Mouse (Mus musculus): ENCODE results near the gene Tnni1. TPM values are rescaled to one million over a fixed set of nuclear protein-coding genes. Genes with fewer than 3 reads are reported as not detected.
A peak's percentile ranks its signal among the peaks of the same experiment; 100 is the strongest.

The Tnni1 gene
- polyA plus RNA-seq (2015; fragmentation: Nextera tagmentation; extraction: Ambion mirVana), result 28.9 and 33.8 TPM in 2 replicates

- Histone ChIP-seq H3K9me3 (no peaks in the 10 kb centered on the region), H3K36me3 (no peaks in the 10 kb centered on the region), H3K4me3 (no peak within 1 kb of the TSS), H3K4me2 (peak within 1 kb of the TSS; percentile 38), H3K4me1 (peaks cover 23% of the 10 kb centered on the region), H3K9ac (peak within 1 kb of the TSS; percentile 36; the same call in 1 of the 2 replicates), H3K27ac (peak within 1 kb of the TSS; percentile 68), H3K27me3 (no peaks in the 10 kb centered on the region)
- ATAC-seq (ENCODE audit: insufficient number of reproducible peaks, insufficient read depth, low FRiP score, low TSS enrichment, low read depth), result peak; percentile 65
- WGBS, result 12% methylated on average over 22 of the region's 22 CpGs
Observed at GRCm38 (mm10) chr1:135778780-135779535, at the start of gene Tnni1. Gene Tnni1, plus strand, starts transcription at chr1:135779434.

- H3K27ac ChIP-seq, result peak overlapping the region; percentile 80
- H3K9ac ChIP-seq, result peak overlapping the region; percentile 84
- H3K9me3 ChIP-seq, result no peaks in the 10 kb centered on the region
- WGBS, result 14% methylated on average over 4 of the region's 4 CpGs
- H3K4me1 ChIP-seq, result peaks cover 65% of the 10 kb centered on the region
- no peaks in the 10 kb centered on the region for H3K36me3 ChIP-seq
- H3K27me3 ChIP-seq, result no peaks in the 10 kb centered on the region
- peak overlapping the region; percentile 64 for H3K4me3 ChIP-seq
- H3K4me2 ChIP-seq, result peak overlapping the region; percentile 83
- no peak for ATAC-seq (ENCODE audit: insufficient number of reproducible peaks, insufficient read depth, low FRiP score, low TSS enrichment, low read depth)
Observed at GRCm38 (mm10) chr1:135729821-135730220, 49.4 kb upstream of the Tnni1 start.

GRCm38 (mm10) chr1:135730296-135730695, 48.9 kb upstream of the Tnni1 start:
- Histone ChIP-seq H3K36me3 (no peaks in the 10 kb centered on the region), H3K27ac (peak overlapping the region; percentile 94), H3K4me1 (peaks cover 70% of the 10 kb centered on the region), H3K27me3 (no peaks in the 10 kb centered on the region), H3K4me2 (peak overlapping the region; percentile 83), H3K4me3 (peak overlapping the region; percentile 64), H3K9ac (peak overlapping the region; percentile 84), H3K9me3 (no peaks in the 10 kb centered on the region)
- WGBS, result 20% methylated on average over 3 of the region's 3 CpGs
- no peak for ATAC-seq (ENCODE audit: insufficient number of reproducible peaks, insufficient read depth, low FRiP score, low TSS enrichment, low read depth)

DNA sequence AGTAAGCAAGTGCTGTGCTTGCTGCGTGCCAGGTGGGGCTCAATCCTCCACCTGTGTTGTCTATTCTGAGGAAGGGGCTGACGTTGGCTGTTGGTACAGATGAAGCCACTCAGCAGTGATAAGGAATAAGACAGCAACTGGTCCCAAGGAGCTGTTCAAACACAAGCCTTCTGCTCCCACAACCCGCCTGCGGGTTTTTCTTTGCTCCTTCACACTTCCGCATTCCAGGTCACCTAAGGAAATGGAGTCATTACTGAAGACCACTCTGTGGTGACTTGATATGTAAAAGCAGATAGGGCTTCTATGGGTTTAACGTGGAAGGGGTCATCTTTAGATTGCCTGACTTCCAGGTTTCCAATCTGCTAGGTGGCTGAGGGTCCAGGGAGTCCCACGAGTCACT, 47.8 kb upstream of the Tnni1 start:
- Histone ChIP-seq H3K27ac (peak overlapping the region; percentile 94), H3K9ac (no peak overlapping the region), H3K27me3 (no peaks in the 10 kb centered on the region), H3K4me3 (0 out of 2 replicates have a peak overlapping the region, but pooled peaks have one; percentile 0), H3K36me3 (no peaks in the 10 kb centered on the region), H3K4me1 (peaks cover 75% of the 10 kb centered on the region), H3K4me2 (peak overlapping the region; percentile 83), H3K9me3 (no peaks in the 10 kb centered on the region)
- no peak for ATAC-seq (ENCODE audit: insufficient number of reproducible peaks, insufficient read depth, low FRiP score, low TSS enrichment, low read depth)
- WGBS, result 50% methylated on average over 7 of the region's 7 CpGs

GRCm38 (mm10) chr1:135731897-135732684, 47.1 kb upstream of the Tnni1 start:
- ATAC-seq (ENCODE audit: insufficient number of reproducible peaks, insufficient read depth, low FRiP score, low TSS enrichment, low read depth), result peak; percentile 88
- Histone ChIP-seq H3K36me3 (0 out of 2 replicates have a peak, but pooled peaks cover 5% of the 10 kb centered on the region), H3K9ac (no peak overlapping the region), H3K27ac (peak overlapping the region; percentile 94), H3K27me3 (no peaks in the 10 kb centered on the region), H3K4me3 (peak overlapping the region; percentile 19), H3K4me2 (peak overlapping the region; percentile 83), H3K9me3 (no peaks in the 10 kb centered on the region), H3K4me1 (peaks cover 75% of the 10 kb centered on the region)
- WGBS, result 6% methylated on average over 11 of the region's 11 CpGs

GRCm38 (mm10) chr1:135734225-135734937, 44.9 kb upstream of the Tnni1 start:
- ATAC-seq (ENCODE audit: insufficient number of reproducible peaks, insufficient read depth, low FRiP score, low TSS enrichment, low read depth), result no peak
- no peak overlapping the region for H3K4me3 ChIP-seq
- WGBS, result 32% methylated on average over 7 of the region's 7 CpGs
- no peaks in the 10 kb centered on the region for H3K9me3 ChIP-seq
- H3K9ac ChIP-seq, result no peak overlapping the region
- H3K36me3 ChIP-seq, result 0 out of 2 replicates have a peak, but pooled peaks cover 5% of the 10 kb centered on the region
- H3K4me2 ChIP-seq, result peak overlapping the region; percentile 26; the same call in 1 of the 2 replicates
- H3K27me3 ChIP-seq, result no peaks in the 10 kb centered on the region
- H3K4me1 ChIP-seq, result peaks cover 73% of the 10 kb centered on the region
- peak overlapping the region; percentile 94 for H3K27ac ChIP-seq

DNA sequence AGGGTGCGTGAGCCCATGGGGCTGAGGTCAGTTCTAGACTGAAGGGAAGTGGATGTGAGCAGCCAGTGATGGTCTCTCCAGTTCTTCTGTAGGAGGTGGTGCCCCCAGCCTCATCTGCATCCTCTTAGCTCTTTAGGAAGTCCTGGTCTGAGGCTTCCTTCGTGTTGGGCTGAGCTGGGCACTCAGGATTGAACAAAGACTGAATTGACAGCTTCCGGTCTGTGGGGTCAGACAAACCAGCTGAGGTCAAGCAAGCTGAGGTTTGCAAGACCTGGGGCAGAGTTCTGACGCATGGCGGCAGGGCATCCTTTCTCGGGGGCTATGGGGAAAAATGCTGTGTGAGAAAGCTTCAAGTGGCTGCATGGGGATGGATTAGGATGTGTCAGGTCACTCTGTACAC, 43.8 kb upstream of the Tnni1 start:
- H3K27ac ChIP-seq, result peak overlapping the region; percentile 94
- WGBS, result 24% methylated on average over 6 of the region's 6 CpGs

GRCm38 (mm10) chr1:135744987-135745386, 34.2 kb upstream of the Tnni1 start:
- 89% methylated on average over 7 of the region's 7 CpGs for WGBS
- no peak overlapping the region for H3K4me2 ChIP-seq
- no peak overlapping the region for H3K4me3 ChIP-seq
- ATAC-seq (ENCODE audit: insufficient number of reproducible peaks, insufficient read depth, low FRiP score, low TSS enrichment, low read depth), result no peak
- H3K27ac ChIP-seq, result no peak overlapping the region
- no peak overlapping the region for H3K9ac ChIP-seq
- H3K9me3 ChIP-seq, result no peaks in the 10 kb centered on the region
- H3K4me1 ChIP-seq, result peaks cover 30% of the 10 kb centered on the region
- peaks cover 46% of the 10 kb centered on the region for H3K36me3 ChIP-seq
- H3K27me3 ChIP-seq, result no peaks in the 10 kb centered on the region

More for the DNA sequence above, 43.8 kb upstream of the Tnni1 start:
- no peak overlapping the region for H3K4me3 ChIP-seq
- H3K4me1 ChIP-seq, result peaks cover 69% of the 10 kb centered on the region
- no peak overlapping the region for H3K4me2 ChIP-seq
- no peaks in the 10 kb centered on the region for H3K9me3 ChIP-seq
- peaks cover 5% of the 10 kb centered on the region; the same call in 1 of the 2 replicates for H3K36me3 ChIP-seq
- no peaks in the 10 kb centered on the region for H3K27me3 ChIP-seq
- no peak for ATAC-seq (ENCODE audit: insufficient number of reproducible peaks, insufficient read depth, low FRiP score, low TSS enrichment, low read depth)
- 0 out of 2 replicates have a peak overlapping the region, but pooled peaks have one; percentile 8 for H3K9ac ChIP-seq

- Histone ChIP-seq H3K36me3 (peaks cover 59% of the 10 kb centered on the region), H3K4me3 (no peak overlapping the region)
- 82% methylated on average over 4 of the region's 4 CpGs for WGBS
Observed at GRCm38 (mm10) chr1:135746248-135746647, 33.0 kb upstream of the Tnni1 start.

DNA sequence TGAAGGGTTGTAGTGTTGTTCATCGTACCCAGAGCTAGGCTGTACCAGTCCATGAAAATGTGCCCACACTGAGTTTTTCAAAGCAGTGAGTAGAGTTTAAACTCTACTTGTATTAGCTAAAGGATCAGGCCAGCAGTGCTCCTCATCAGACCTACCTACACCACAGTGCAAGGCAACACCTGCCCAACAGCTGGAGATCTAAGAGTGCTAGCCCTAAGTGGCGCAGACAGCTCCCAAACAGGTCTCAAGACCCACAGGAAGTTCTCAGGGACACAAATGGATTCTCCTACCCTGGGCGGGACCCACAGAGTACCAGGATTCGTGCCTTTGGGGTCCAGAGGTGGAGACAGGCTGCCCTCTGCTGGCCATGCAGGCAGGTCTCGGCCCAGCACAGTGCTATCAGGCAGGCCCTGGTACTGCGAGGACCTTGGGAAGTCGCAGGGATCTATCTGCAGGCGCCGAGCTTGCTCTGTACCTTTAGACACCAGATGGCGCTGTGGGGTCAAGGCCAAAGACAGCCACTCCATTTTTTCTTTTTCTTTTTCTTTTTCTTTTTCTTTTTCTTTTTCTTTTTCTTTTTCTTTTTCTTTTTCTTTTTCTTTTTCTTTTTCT, 26.4 kb upstream of the Tnni1 start:
- peak; percentile 93 for ATAC-seq (ENCODE audit: insufficient number of reproducible peaks, insufficient read depth, low FRiP score, low TSS enrichment, low read depth)
- Histone ChIP-seq H3K9ac (no peak overlapping the region), H3K4me1 (peaks cover 17% of the 10 kb centered on the region), H3K4me2 (no peak overlapping the region), H3K27me3 (no peaks in the 10 kb centered on the region), H3K9me3 (no peaks in the 10 kb centered on the region), H3K27ac (0 out of 2 replicates have a peak overlapping the region, but pooled peaks have one; percentile 23), H3K36me3 (peaks cover 42% of the 10 kb centered on the region), H3K4me3 (no peak overlapping the region)
- 12% methylated on average over 10 of the region's 10 CpGs for WGBS

More at GRCm38 (mm10) chr1:135746248-135746647, 33.0 kb upstream of the Tnni1 start:
- peaks cover 23% of the 10 kb centered on the region for H3K4me1 ChIP-seq
- ATAC-seq (ENCODE audit: insufficient number of reproducible peaks, insufficient read depth, low FRiP score, low TSS enrichment, low read depth), result no peak
- no peak overlapping the region for H3K27ac ChIP-seq
- H3K9ac ChIP-seq, result no peak overlapping the region
- no peaks in the 10 kb centered on the region for H3K9me3 ChIP-seq
- no peaks in the 10 kb centered on the region for H3K27me3 ChIP-seq
- H3K4me2 ChIP-seq, result no peak overlapping the region

DNA sequence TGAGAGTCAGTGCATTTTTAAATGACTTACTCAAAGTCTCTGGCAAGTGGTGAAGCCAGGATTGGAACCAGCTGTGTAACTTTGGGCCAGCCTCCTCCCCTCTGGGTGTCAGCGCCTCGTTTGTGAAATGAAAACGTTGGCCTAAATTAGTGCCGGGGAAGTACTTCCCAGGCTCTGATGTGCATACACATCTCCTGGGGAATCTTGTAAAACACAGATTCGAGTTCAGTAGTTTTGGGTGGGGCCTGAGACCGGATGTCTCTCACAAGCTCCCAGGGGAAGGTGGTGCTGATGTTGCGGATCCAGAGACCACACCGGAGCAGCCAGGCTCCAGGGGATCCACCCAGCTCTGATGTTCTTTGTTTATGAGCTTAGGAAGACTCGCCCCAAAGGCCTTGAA, 23.9 kb upstream of the Tnni1 start:
- Histone ChIP-seq H3K36me3 (peaks cover 17% of the 10 kb centered on the region), H3K4me2 (no peak overlapping the region), H3K9ac (no peak overlapping the region), H3K27me3 (no peaks in the 10 kb centered on the region), H3K9me3 (no peaks in the 10 kb centered on the region), H3K4me3 (no peak overlapping the region), H3K4me1 (peaks cover 29% of the 10 kb centered on the region), H3K27ac (peak overlapping the region; percentile 57)
- no peak for ATAC-seq (ENCODE audit: insufficient number of reproducible peaks, insufficient read depth, low FRiP score, low TSS enrichment, low read depth)
- WGBS, result 25% methylated on average over 9 of the region's 9 CpGs
